Mouse (Mus musculus): Measurements from ENCODE around the gene Tor1aip2.

Tor1aip2 gene

DNA sequence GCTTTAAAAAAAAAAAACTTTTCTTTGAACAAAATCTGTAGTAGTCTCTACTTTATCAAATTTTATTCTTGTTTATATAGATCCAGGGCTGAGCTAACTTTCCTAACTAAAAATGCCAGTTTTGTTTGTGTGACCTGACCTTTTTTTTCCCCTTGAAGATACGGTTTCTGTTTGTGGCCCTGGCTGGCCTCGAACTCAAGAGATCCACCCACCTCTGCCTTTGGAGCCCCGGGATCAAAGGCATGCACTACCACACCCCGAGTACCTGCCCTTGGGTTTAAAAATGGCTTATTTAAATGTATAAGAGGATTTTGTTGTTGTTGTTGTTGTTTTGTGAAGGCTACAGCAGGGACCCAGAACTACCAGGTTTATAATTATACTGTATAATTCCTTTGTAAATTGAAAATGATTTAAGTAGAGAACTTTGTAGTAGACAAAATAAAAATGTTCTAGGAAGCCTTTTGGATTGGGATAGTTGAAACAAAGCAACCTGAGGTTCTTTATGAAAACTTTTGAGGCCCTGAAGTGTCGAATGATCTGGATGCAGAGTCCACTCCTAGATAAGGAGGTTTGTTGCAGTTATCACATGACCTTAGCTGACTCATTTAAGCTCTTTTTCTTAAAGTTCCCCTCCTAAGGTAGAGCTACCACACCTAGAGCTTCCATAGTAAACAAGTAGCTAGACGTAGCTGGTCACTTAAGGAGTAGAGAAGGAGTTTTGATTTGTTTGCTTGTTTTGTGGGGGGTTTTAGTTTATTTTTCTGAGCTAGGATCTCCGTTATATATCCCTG lies 6.4 kb downstream of the Tor1aip2 start:
- no peak for DNase-seq

DNA sequence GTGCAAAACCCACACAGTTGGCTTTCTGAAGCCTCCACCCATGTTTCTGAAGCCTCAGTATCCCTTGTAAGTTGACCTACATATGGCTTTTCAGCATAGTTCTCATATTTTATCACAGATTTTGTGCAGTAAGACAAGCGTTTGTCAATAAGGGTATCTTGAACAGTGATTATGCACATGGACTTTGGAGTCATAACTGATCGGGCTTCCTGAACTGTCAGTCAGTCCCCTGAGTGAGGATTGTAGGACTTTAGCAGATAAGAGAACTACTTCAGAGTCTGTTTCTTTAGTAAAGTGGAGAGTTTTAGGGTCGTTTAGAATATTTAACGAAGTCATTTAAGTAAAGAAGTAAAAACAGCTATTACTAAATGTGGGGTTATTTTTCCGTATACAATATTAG lies 7.3 kb downstream of the Tor1aip2 start:
- no peak for DNase-seq

DNA sequence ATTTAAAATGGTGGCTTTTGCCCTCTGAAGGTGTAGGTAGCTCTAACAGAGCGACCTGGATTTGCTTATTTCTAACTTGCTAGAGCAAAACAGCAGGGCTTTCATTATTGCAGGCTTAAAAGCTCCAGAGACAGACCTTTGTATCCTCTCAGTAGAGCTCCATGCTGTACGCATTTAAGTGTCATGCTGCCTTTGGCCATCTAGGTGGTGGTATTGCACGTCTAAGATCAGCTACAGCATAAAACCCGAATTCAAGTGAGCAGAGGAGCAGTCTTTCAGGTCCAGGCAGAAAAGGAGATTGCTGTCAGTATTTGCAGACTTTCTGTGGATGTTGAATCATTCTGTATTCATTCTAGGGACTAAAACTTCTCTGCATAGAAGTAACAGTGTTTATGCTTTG lies 7.8 kb downstream of the Tor1aip2 start:
- peak; percentile 55 to 59 for DNase-seq

DNA sequence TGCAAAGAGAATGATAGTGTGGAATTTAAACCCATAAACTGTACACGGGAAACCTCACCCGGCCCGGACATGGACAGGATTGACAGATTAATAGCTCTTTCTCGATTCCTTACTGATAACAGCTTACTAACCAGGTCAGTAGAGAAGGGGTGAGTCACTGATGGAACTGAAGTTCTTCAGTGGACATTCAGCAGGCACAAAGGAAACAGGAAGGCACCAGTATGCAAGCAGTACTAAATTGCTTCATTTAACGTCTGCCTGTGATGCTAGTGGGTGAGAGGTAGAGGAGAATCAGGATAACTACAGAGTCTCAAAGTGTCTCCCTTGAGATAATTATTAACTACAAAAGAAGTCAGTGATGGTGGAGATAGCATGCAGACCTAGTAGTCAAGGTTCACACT lies 9.0 kb downstream of the Tor1aip2 start:
- no peak for DNase-seq

DNA sequence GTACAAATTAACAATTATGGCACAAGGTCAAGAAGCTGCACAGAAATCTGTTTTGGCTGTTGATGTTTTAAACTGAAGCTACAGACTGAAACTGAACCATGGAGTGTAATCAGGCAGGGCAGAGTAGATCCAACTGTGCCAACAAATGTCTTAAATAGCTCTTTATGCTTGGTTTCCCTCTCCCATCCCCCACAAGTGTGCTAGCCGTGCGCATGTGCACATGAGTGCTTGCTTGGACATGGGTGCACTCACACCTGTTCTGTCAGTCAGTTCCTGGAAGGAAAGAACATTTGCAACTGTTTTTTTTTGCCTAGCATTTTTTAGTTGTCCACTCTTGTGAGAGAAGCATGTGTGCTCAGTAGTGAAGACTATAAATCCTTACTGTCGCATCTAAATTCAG lies 11.5 kb downstream of the Tor1aip2 start:
- DNase-seq = no peak

DNA sequence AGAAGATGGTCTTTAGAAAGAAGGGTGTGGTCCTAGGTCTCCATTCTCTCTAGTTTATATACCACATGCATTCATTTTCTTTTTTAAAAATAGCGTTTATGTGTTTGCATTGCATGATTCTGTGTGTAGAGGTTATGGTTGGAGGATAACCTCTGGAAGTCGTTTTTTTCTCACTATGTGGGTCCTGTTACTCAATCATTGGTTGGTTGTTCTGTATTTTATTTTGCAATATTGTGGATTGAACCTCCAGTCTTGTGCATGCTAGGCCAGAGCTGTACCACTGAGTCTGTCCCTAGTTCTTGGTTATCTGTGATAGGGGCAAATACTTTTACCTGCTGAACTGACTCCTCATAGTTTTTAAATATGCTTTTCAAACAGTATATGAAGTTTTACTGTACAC lies 23.0 kb downstream of the Tor1aip2 start:
- DNase-seq = no peak

DNA sequence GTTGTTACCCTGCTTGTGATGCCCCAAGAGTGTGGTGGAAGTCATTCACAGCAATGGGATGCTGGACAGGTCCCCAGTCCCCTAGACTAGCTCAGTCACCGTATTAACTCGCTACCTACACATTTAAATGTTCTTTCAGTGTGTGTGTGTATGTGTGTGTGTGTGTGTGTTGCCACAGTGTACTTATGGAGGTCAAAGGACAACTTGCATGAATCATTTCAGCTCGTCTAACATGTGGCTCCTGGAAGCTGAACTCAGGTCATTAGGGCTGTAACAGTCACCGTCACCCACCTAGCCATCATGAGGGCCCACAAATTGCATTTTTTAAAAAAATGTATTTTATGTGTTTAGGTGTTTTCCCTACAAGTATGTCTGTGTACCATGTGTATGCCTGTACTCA lies 27.0 kb downstream of the Tor1aip2 start:
- no peak for DNase-seq

DNA sequence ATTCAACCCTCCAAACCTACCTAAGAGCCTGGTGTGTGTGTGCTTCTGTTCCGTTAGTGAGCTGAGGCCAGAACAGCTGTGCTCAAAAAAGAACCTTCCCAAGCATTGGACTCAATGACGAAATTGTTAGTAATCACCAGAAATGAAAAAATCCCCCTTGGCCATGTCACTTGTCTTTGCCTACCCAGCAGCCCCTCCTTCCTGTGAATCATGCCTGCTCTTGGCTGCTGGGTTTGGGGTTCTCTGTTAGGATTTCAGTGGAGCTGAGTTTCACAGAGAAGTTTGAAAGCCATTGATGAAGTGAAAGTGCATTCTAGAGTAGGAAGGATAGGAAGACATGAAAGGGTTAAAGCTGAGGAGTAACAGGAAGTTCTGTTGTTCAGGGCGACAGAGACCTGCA lies 30.9 kb downstream of the Tor1aip2 start:
- no peak for DNase-seq

DNA sequence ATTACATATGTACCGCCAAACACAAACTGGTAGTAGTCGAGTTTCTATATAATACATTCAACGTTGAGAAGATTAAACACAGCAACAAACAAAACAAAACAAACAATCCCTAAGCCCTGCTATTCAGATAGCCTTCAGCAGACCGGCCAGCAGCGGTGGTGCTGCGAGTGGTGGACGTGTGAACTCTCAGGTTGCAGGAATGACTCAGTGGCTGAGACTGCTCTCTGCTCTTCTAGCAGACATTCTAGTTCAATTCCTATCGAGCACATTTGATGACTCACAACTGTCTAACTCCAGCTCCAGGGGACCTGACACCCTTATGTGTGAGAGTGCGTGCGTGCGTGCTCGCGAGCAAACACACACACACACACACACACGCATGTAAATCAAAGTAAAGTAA lies 34.9 kb downstream of the Tor1aip2 start:
- no peak for DNase-seq

DNA sequence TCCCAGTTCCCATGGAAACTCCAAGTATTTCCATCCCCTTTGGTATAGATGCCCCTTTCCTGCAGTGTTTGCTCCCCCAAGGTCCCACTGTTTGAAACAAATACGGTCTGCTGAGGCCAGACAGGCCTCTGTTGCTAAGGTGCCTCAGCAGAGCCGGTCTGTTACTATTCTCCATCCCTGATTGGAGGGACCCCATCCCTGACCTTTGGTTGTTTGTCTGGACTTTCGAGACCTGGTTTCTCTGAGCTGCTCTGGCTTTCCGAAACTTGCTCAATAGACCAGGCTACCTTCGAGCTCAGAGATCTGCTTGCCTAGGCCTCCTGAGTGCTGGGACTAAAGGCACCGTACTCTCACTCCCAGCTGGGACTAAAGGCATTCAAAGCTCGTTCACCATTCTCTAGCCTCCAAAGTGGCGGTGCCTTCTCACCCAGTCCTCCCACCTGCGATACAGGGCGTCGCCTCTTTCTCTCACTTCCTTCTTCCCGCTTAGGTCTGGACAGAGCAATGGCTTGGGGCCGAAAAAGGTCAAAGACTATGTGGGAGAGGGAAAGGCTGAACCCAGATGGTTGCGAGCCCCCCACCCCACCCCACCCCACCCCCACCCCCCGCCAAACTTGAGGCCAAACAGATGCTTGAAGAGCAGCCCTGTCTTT lies 38.1 kb downstream of the Tor1aip2 start:
- peak; percentile 16 to 24 for DNase-seq

DNA sequence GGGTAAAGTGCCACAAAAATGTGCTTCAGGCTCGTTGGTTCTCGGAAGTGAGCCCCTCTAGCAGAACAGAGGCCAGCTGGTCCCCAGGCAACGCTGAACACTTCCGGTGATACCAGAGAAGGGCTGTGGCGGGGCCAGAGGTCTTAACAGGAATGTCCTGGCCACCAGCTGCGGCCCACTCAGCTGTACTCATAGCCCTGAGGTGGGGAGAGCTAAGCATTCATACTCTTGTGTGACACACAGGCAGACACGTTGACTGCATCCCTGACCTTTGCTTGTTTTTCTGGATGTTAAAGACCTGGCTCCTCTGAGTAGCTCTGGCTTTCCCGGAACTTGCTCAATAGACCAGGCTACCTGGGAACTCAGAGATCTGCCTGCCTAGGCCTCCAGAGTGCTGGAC lies 39.4 kb downstream of the Tor1aip2 start:
- no peak for DNase-seq

DNA sequence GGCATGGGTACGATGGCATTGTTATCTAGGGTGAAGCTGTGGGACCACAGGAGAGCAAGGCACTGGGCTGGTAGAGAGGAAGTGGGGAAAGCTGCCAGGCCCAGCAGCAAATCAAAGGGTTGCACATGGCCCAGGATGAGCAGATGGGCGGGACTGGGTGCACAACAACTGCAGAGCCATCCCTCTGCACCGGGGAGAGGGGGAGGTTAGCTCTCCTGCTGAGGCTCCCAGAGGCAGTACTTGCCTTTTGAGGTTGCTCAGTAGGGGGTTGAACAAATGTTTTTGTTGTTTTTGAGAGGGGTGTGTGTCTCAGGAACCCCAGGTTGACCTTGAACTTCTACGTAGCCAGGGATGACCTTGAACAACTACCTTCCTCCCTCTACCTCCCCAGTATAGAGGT lies 41.3 kb downstream of the Tor1aip2 start:
- DNase-seq = no peak

DNA sequence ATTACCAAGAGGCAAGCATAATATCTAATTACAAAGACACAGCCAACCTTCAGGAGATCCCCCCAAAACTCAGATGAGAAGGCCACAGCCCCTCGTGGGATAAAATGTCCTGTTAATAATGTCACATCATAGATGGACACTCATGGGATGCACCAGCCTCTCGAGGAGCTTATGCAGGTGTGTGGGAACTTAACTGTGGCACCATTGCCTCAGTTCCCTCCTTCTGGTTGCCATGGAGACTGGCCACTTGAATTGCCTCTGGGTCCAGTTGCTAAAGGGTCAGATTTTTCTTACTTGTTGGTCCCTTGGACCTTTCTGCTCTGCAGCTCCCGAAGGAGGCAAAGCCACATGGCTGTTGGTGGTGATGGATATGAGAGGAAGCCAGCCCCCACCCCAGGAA lies 42.5 kb downstream of the Tor1aip2 start:
- DNase-seq = no peak

DNA sequence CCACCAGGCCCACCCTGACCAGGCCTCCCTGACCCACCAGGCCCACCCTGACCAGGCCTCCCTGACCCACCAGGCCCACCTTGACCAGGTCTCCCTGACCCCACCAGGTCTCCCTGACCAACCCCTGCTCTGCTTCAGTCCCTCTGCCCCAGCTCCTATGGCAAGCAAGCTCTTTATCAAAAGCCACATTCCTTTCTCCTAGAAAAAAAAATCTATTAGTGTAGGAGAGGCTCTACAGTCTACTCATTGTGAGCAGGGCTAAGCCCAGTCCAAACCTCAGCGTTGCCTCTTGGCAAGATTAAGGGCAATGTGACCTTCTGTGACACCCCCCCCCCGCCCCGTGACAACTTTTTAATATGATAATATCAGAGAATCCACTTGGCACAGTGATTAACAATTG lies 49.4 kb downstream of the Tor1aip2 start:
- DNase-seq = no peak

DNA sequence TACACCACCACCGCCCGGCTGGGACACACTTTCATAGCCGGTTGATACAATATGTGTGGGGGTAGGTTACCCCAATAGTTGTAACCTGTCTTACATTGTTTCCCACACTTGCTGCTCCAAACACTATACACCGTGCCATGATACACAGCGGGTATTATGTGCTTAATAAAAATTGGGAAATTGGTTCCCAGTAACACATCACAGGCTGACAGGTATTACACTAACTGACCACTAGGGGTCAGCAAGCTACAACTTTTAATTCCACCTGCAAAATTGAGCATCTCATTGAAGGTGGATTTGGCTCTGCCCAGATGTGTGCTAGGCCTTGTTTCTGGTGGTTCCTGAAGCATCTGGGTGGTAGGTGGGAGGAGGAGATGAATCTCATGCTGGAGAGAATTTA lies 50.6 kb downstream of the Tor1aip2 start:
- DNase-seq = peak; percentile 43 to 47

DNA sequence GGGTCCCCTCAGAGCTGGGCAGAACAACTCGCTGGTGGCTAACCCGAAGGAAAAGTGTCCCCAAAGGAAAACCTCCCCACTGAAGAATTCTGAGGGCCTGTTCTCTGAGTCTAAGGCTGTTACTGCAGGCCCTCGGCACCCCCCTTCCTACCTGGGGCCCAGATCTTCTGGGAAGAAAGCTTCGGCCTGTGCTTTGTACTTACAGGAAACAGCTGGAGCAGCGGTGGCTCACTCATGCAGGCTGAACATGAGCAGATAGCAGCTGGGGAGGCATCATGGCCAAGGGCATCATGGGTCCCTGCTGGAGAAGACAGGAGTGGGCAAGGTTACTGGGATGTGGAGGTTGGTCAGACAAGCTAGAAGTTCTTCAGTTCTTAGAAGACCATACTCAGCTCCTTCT lies 52.4 kb downstream of the Tor1aip2 start:
- no peak for DNase-seq

DNA sequence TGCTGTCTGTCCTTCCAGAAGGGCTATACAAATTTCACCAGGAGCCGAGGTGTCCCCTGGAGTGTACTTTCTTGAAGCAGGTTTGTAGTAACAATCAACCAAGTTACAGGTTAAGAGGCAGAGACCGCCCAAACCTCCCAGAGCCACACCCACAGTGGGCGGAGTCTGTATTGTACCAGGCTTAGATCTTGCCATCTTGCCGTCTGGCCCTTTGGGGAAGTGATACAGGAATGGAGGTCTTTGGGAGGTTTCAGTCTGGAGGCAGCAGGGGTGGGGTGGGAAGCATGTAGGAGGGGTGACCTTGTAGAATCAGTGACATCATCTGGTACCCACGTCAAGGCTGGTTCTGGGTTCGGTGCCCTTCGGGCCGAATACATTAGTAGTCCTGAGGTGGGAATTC lies 54.4 kb downstream of the Tor1aip2 start:
- peak in 1 of 2 experiments; percentile 15 for DNase-seq

DNA sequence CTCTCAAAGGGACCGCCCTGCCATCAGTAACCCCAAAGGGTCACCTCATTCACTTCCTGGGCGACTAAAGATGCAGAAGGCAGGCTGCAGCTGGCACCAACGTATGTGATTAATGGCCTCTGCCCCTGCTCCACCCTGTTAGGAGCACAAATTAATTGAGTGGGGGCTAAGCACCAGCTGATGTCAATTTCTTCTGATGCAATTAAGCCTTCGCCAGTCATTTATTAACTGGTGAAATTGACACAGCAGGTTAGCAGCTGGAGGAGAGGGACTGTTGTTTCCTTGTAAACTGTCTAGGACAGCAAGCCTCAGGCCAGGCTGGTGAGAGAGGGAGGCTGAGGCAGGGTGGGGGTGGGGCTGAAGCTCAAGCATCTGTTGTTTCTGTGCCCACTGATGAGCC lies 54.8 kb downstream of the Tor1aip2 start:
- DNase-seq = no peak

DNA sequence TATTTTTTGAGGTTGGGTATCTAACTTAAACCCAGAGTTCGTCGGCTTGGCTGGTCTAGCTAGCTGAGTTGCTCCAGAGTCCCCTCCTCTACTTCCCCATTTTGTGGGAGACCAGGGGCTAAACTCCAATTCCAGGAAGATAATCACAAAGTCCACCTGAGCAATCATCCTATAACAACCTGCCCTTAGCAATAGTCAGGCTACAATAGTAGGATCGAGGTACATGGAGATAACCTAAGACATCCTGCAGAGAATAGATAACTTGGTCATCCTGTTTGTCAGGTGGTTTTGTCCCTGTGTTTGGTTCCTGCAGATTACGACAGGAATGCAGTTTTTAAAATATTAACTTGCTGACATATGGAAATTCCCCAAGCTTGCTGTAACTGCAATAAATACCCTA lies 56.6 kb downstream of the Tor1aip2 start:
- no peak for DNase-seq

DNA sequence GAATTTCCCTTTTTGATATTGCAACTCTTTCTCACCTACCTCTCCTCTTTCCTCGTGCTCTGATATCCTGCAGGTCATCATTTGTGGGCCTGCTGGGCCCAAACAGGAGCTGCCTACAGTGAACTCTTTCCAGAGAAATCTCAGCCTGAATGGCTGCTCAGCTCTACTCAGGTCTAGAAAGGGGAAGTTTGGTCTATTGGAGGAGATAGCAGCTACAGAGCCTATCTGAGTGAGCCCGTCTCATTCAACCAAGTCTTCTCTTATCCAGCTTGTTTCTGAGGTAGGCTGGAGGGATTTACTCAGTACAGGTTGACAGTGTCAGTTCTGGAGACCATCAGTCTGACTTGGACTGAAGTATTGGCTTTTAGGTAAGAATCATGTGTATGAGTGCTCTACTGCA lies 68.6 kb downstream of the Tor1aip2 start:
- no peak for DNase-seq

DNA sequence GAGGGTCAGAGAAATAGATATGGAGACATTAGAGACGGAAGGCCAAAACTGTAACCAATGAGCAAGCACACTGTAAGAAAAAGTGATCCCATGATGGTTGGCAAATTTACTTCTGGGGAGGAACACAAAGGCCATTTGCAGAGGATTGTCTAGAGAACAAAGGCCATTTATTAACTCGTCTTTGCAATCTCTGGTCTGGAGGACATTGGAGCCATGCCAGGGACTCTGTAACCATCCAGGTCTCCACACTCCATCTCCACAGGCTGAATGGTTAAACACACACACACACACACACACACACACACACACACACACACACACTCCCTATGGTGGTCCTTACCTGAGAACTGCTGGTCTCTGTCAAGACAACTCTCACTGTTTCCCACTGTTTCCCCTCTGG lies 70.2 kb downstream of the Tor1aip2 start:
- no peak for DNase-seq

DNA sequence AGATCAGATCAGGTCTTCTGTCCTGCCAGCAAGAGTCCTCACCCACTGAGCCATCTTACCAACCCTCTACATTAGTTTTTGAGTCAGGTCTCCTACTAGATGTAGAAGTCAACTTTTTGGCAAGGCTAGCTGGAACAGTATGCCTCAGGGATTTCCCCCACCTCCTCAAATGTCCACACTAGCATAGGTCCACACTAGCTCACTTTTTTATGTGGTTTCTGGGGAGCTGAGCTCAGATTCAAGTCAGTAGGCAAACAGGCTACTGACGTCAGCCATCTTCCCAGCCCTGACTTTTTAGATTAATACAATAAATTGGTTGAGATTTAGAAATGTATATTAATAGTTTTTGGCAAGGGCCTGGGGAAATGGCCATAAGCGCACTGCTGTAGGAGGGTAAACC lies 72.2 kb downstream of the Tor1aip2 start:
- no peak for DNase-seq

DNA sequence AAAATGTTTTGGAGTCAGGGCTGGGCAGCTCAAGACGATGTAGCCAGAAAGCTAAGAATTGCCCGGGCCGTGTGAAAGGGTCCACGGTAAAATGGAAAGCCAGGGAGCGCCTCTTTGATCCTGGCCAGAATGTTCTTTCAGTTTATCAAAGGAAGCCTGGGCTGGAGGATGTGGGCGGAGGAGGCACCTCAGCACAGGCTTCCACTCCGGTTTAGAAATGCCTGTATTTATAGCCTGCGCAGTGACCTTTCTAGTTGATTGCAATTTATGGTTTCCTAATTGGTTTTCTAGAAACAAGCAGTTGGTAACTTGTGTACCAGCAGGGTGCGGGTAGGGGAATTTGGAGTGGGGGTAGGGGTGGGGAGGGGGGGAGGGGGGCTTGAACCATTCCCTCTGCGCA lies 73.2 kb downstream of the Tor1aip2 start:
- no peak for DNase-seq

DNA sequence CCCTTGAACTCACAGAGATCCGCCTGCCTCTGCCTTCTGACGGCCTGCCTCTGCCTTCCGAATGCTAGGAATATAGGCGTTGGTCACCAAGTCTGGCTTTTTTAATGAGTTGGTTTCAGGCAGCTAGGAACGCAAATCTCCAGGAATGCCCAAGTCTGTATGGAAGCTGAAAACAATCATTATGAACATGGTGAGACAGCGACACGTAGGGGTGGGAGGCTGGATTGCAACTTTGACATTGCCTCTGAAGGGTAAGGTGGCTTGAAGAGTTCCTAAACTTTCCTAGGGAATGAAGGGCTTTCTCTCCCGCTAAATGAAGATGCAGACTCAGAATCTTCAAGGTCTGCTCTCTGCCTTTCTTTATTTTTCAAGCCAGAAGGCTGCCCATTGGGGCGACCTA lies 75.9 kb downstream of the Tor1aip2 start:
- DNase-seq = no peak

DNA sequence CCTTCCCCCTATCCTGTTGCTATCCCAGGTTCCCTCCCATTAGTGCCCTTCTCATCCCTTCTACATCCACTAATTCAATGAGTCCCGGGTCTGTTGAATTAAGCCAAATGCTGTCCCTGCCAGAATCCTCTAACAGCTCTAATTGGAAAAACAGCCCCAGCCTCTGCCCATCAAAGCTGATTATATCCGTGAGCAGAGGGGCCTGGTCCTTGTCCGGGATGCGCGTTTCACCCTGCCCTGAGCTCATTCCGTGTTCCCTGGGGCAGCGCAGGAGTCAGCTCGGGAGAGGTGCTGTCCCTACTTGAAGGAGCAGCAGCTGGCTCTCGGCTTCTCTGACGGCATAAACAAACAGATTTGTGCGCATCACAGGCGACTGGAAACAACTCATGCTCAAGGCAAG lies 76.5 kb downstream of the Tor1aip2 start:
- no peak for DNase-seq
